Mouse (Mus musculus) kidney, adult 2 months (tissue): ENCODE measurements around the gene Usp54.

ENCODE experiments used
- CTCF ChIP-seq: fragments of 200-500 bp; conservative IDR thresholded peaks from 2 replicates; pipeline ENCODE4 v1.5.1; 2011; ENCODE audit warnings: low read depth, mild to moderate bottlenecking, control low read depth, low read length, moderate library complexity, mixed read lengths; ENCODE audit not compliant: insufficient read depth, insufficient read length
- POLR2A ChIP-seq: fragments of 200-500 bp; IDR thresholded peaks from one replicate; pipeline ENCODE4 v1.6.1; 2011; ENCODE audit warnings: low read depth, low read length, control low read depth

GRCm38 (mm10) chr14:20561897-20562296 is 79.0 kb downstream of the Usp54 start:
- no peak for TF ChIP-seq CTCF
- no peak for TF ChIP-seq POLR2A
